Mouse (Mus musculus) ES-Bruce4 (cell line): ENCODE results near the gene Plcg1.

Source experiments
- CTCF ChIP-seq: IDR thresholded peaks from one replicate; pipeline ENCODE4 v1.8.1; 2011; ENCODE audit warnings: low read depth, low read length
- EP300 ChIP-seq: IDR thresholded peaks from 2 replicates; pipeline ENCODE4 v1.6.1; 2011; ENCODE audit warnings: low read depth, low read length; ENCODE audit not compliant: insufficient read depth
- POLR2A ChIP-seq: IDR thresholded peaks from one replicate; pipeline ENCODE4 v1.8.1; 2011; ENCODE audit warnings: low read length; ENCODE audit not compliant: insufficient read depth

GRCm38 (mm10) chr2:160760433-160761184 lies 29.5 kb downstream of the Plcg1 start:
- TF ChIP-seq CTCF (peak; percentile 39), POLR2A (no peak), EP300 (no peak)
